Mouse (Mus musculus) lung, embryonic 16.5 days (tissue): ENCODE measurements at regions not wholly inside any gene's neighbourhood (a gene's known extent, or its start where the extent isn't known, plus 50 kb on each side); places are given as distances from the start of the nearest gene placed in this dataset.
"Not testable (repeated sequence)": the region's sequence is repeated elsewhere in the genome, so short reads cannot be mapped to it uniquely, and the experiment has no call there.

Experiments
- ATAC-seq: fragments of 200-750 bp; cut with Nextera tagmentation; 2 replicates; pipeline ENCODE4 v1.8.0; 2017; ENCODE audit warnings: low read depth, mild to moderate bottlenecking, moderate library complexity
- H3K27ac ChIP-seq: fragments of 300-500 bp; sonication (generic); 2 replicates; pipeline ENCODE4 v1.5.1; 2014; ENCODE audit warnings: mild to moderate bottlenecking, control low read depth, low read length
- H3K27me3 ChIP-seq: fragments of 300-500 bp; sonication (generic); 2 replicates; pipeline ENCODE4 v1.6.1; 2014; ENCODE audit warnings: low read depth, low read length, mixed read lengths; ENCODE audit not compliant: control insufficient read depth, insufficient read depth
- H3K36me3 ChIP-seq: fragments of 300-500 bp; sonication (generic); 2 replicates; pipeline ENCODE4 v1.6.1; 2014; ENCODE audit warnings: low read length; ENCODE audit not compliant: control insufficient read depth, insufficient read depth
- H3K4me1 ChIP-seq: fragments of 300-500 bp; sonication (generic); replicated peaks from 2 replicates; pipeline ENCODE4 v1.6.1; 2014; ENCODE audit warnings: low read length, mixed read lengths; ENCODE audit not compliant: control insufficient read depth, insufficient read depth
- H3K4me2 ChIP-seq: fragments of 300-500 bp; sonication (generic); 2 replicates; pipeline ENCODE4 v1.6.1; 2014; ENCODE audit warnings: low read depth, low read length, control low read depth
- H3K4me3 ChIP-seq: fragments of 300-500 bp; sonication (generic); 2 replicates; pipeline ENCODE4 v1.5.1; 2014; ENCODE audit warnings: mild to moderate bottlenecking, low read length, control low read depth
- H3K9ac ChIP-seq: fragments of 300-500 bp; sonication (generic); 2 replicates; pipeline ENCODE4 v1.6.1; 2014; ENCODE audit warnings: low read length, control low read depth
- H3K9me3 ChIP-seq: fragments of 300-500 bp; sonication (generic); 2 replicates; pipeline ENCODE4 v1.6.1; 2016; ENCODE audit warnings: low read length; ENCODE audit not compliant: control insufficient read depth
- WGBS: fragments of 180-500 bp; shearing (Covaris S2); extraction: QIAGEN DNeasy Blood & Tissue Kit; methylation state at CpG from one replicate; pipeline ENCODE4 v1.1.7; 2014; 5-methylcytosine and 5-hydroxymethylcytosine counted together

GRCm38 (mm10) chr12:92883091-92883490, 1034.1 kb upstream of the Sel1l start:
- H3K4me3 ChIP-seq, H3K9ac ChIP-seq, H3K4me2 ChIP-seq, H3K9me3 ChIP-seq, ATAC-seq, H3K36me3 ChIP-seq, H3K27me3 ChIP-seq, H3K27ac ChIP-seq, H3K4me1 ChIP-seq: not testable (repeated sequence)
- no CpG with 5 or more reads among the region's 8 CpGs for WGBS

DNA sequence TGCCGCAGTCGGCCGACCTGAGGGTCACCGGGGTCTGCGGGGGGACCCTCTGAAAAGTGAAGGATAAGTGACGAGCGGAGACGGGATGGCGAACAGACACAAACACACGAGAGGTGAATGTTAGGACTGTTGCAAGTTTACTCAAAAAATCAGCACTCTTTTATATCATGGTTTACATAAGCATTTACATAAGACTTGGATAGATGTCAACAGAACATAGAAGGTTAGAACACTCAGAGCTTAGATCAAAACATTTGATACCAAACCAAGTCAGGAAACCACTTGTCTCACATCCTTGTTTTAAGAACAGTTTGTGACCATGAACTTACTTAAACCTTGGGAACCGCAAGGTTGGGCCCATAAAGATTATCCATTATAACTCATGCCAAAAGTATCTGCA, 1033.6 kb upstream of the Sel1l start:
- not testable (repeated sequence) for H3K27me3 ChIP-seq, H3K36me3 ChIP-seq, H3K27ac ChIP-seq, H3K4me1 ChIP-seq, H3K9ac ChIP-seq, H3K4me3 ChIP-seq, H3K4me2 ChIP-seq, ATAC-seq, H3K9me3 ChIP-seq
- WGBS, result 97% methylated on average over 5 of the region's 11 CpGs

DNA sequence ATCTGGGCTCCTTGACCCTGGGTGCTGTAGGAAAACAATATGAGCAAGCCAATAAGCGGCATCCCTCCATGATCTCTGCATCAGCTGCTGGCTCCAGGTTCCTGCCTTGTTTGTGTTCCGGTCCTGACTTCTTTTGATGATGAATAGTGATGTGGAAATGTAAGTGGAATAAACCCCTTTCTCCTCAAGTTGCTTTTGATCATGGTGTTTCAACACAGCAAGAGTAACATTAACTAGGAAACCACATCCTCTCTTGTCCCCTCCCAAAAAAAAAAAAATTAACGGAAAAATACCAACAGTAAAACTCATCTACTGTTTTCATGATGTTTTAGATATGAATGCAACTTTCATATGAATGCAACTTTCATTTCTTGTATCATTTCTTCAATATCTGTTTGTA, 1024.6 kb upstream of the Sel1l start:
- Histone ChIP-seq H3K9ac (no peak overlapping the region), H3K36me3 (no peaks in the 10 kb centered on the region), H3K27ac (no peak overlapping the region), H3K27me3 (no peaks in the 10 kb centered on the region), H3K4me3 (no peak overlapping the region), H3K9me3 (no peaks in the 10 kb centered on the region), H3K4me1 (no peaks in the 10 kb centered on the region), H3K4me2 (no peak overlapping the region)
- no peak for ATAC-seq
- WGBS, result 79% methylated on average over 3 of the region's 3 CpGs

GRCm38 (mm10) chr12:92869336-92869735, 1020.4 kb upstream of the Sel1l start:
- no peaks in the 10 kb centered on the region for H3K4me1 ChIP-seq
- no peak overlapping the region for H3K4me2 ChIP-seq
- H3K4me3 ChIP-seq, result no peak overlapping the region
- H3K36me3 ChIP-seq, result no peaks in the 10 kb centered on the region
- 54% methylated on average over 3 of the region's 3 CpGs for WGBS
- H3K27ac ChIP-seq, result no peak overlapping the region
- no peaks in the 10 kb centered on the region for H3K9me3 ChIP-seq
- ATAC-seq, result no peak
- no peaks in the 10 kb centered on the region for H3K27me3 ChIP-seq
- H3K9ac ChIP-seq, result no peak overlapping the region

DNA sequence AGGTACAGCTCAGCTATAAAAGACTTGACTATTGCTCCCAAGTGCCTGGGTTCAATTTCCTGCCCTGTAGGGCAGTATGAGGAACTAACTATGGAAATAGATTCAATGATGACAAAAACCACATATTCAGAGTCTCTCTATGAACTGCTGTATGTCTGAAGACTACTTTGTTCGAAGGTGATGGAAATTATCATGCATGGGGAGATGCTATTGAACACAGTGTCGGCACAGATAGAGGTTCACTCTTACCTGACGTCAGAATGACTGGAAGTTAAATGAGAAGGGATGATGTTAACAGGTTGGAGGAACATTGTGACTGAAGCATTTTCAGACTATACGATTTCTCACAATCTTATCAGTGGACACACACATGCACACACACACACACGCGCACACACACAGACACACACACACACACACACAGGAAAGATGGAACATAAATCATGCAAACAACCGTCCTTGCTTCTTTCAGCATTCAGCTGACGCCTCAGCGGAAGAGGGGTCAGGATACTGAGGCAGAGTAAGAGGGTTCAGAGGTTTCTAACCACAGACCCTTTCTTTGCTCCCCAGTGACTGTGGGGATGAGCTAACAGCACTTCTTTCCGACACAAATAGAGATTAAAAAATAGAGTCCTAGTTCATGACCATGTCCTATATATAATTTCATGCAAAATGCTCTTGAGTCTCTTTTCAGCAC, 974.3 kb upstream of the Sel1l start:
- ATAC-seq, result no peak
- no peak overlapping the region for H3K9ac ChIP-seq
- no peak overlapping the region for H3K4me2 ChIP-seq
- H3K27me3 ChIP-seq, result no peaks in the 10 kb centered on the region
- no peaks in the 10 kb centered on the region for H3K4me1 ChIP-seq
- no peaks in the 10 kb centered on the region for H3K9me3 ChIP-seq
- no peak overlapping the region for H3K4me3 ChIP-seq
- no peak overlapping the region for H3K27ac ChIP-seq
- WGBS, result 69% methylated on average over 10 of the region's 10 CpGs
- no peaks in the 10 kb centered on the region for H3K36me3 ChIP-seq

DNA sequence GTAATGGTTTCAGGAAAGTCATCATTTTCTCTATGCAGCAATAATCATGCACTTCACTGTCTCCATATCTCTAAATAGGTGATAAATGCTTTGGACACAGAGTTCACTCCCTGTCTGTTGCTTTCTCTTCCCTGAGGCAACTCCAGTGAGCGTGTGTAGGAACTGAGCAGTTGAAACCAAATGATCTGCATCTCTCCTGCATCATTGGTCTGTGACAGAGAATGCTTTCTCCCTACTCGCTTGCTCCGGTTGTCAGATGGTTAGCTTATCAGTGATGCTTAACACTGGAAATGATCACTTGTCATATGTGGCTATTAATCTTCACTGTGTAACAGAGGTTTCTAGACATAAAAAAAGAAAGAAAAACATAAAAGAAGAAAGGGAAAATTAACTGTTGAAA, 969.7 kb upstream of the Sel1l start:
- Histone ChIP-seq H3K4me1 (no peaks in the 10 kb centered on the region), H3K9me3 (no peaks in the 10 kb centered on the region), H3K27ac (no peak overlapping the region), H3K4me2 (no peak overlapping the region), H3K27me3 (no peaks in the 10 kb centered on the region), H3K4me3 (no peak overlapping the region), H3K9ac (no peak overlapping the region), H3K36me3 (no peaks in the 10 kb centered on the region)
- no peak for ATAC-seq
- 42% methylated on average over 3 of the region's 3 CpGs for WGBS

- H3K9me3 ChIP-seq, result no peaks in the 10 kb centered on the region
- H3K36me3 ChIP-seq, result no peaks in the 10 kb centered on the region
- no peak overlapping the region for H3K9ac ChIP-seq
- no peaks in the 10 kb centered on the region for H3K27me3 ChIP-seq
- no peak for ATAC-seq
- 68% methylated on average over 1 of the region's 1 CpGs for WGBS
- no peak overlapping the region for H3K27ac ChIP-seq
- no peak overlapping the region for H3K4me3 ChIP-seq
- H3K4me1 ChIP-seq, result no peaks in the 10 kb centered on the region
- H3K4me2 ChIP-seq, result no peak overlapping the region
Observed at GRCm38 (mm10) chr12:92801121-92801520, 952.2 kb upstream of the Sel1l start.

GRCm38 (mm10) chr12:92783362-92783761, 934.4 kb upstream of the Sel1l start:
- Histone ChIP-seq H3K27me3 (no peaks in the 10 kb centered on the region), H3K36me3 (no peaks in the 10 kb centered on the region), H3K4me1 (no peaks in the 10 kb centered on the region), H3K9me3 (no peaks in the 10 kb centered on the region), H3K27ac (no peak overlapping the region), H3K4me3 (no peak overlapping the region), H3K4me2 (no peak overlapping the region), H3K9ac (no peak overlapping the region)
- no peak for ATAC-seq
- 78% methylated on average over 1 of the region's 1 CpGs for WGBS

DNA sequence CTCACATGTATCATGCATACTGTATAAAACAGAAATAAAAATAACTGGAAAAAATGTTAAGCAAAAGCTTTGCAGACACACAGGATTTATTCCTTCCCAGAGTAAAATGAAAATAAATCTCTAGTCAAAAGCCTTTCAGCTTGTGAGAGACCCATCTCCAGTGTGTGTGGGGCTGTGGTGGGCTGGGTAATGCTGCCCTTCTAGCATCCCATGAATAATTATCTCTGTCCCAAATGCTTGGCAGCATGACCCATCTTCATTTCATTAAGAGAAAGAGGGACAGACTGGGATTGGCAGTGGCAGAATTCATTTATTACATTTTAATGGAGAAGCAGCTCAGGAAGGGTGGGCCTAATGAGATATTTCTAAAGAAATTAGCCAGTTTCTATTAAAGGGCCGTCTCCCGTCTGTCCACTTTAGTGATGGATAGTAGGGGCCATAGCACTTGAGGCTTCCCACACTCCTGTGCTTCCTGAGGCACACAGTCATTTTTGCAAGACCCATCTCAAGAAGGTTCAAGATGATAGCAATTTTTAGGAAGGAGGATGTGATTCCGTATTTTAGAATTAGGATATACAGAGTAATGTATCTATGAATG, 930.8 kb upstream of the Sel1l start:
- Histone ChIP-seq H3K27me3 (no peaks in the 10 kb centered on the region), H3K27ac (no peak overlapping the region), H3K4me2 (no peak overlapping the region), H3K9ac (no peak overlapping the region), H3K4me3 (no peak overlapping the region), H3K36me3 (no peaks in the 10 kb centered on the region), H3K4me1 (no peaks in the 10 kb centered on the region), H3K9me3 (no peaks in the 10 kb centered on the region)
- no peak for ATAC-seq
- WGBS, result 85% methylated on average over 3 of the region's 3 CpGs
